Mouse (Mus musculus) bone marrow macrophage, adult 2 months (primary cell): ENCODE measurements around the gene Camsap2. TPM values are rescaled to one million over a fixed set of nuclear protein-coding genes. Genes with fewer than 3 reads are reported as not detected.

Experiments
- H3K27ac ChIP-seq: 2 replicates; pipeline ENCODE4 v1.5.1; 2012; ENCODE audit warnings: low read depth, low read length; ENCODE audit not compliant: insufficient read depth
- H3K4me1 ChIP-seq: 2 replicates; pipeline ENCODE4 v1.6.1; 2012; ENCODE audit warnings: low read length; ENCODE audit not compliant: control insufficient read depth, insufficient read depth
- H3K4me3 ChIP-seq: 2 replicates; pipeline ENCODE4 v1.5.1; 2012; ENCODE audit warnings: mild to moderate bottlenecking, low read length, moderate library complexity; ENCODE audit not compliant: insufficient read depth
- CTCF ChIP-seq: IDR thresholded peaks from 2 replicates; pipeline ENCODE4 v1.5.1; 2012; ENCODE audit warnings: low read depth, mild to moderate bottlenecking, low read length, moderate library complexity
- POLR2A ChIP-seq: IDR thresholded peaks from 2 replicates; pipeline ENCODE4 v1.6.1; 2012; ENCODE audit warnings: mild to moderate bottlenecking, low read depth, low read length, borderline replicate concordance
- polyA plus RNA-seq: library from polyadenylated mRNA; stranded (reverse); fragments of >200 nt; gene quantifications from 2 replicates; pipeline ENCODE4 v1.2.4, GENCODE M21; 2012; ENCODE audit not compliant: missing spikeins, insufficient read depth, insufficient read length

The Camsap2 gene
- polyA plus RNA-seq, 1 experiment = 21.2 TPM

DNA sequence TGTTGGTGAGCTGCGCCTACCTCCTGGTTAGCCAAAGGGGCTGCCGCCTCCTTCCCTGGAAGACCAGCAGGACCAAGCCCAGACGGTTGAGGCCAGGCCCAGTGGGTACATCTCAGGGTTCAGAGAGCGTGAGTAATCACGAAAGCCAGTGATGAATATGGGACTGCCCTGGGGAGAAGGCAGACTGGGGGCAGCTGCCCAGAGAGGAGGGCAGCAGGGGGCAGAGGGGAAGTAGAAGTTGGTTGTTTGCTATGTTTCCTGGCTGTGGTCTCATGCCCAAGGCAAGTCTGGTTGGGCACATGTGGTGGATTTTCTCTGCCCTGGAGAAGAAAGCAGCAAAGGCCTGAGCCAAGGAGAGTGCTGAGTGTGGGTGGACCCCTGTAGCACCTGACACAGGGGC is 82.5 kb downstream of the Camsap2 start:
- TF ChIP-seq POLR2A = no peak
- TF ChIP-seq CTCF = no peak
- Histone ChIP-seq H3K4me1 (no peaks in the 10 kb centered on the region), H3K4me3 (no peak overlapping the region), H3K27ac (no peak overlapping the region)

- peak within 1 kb of the TSS; percentile 48 for H3K4me3 ChIP-seq
- no peak within 1 kb of the TSS for H3K27ac ChIP-seq
- TF ChIP-seq POLR2A (no peak), CTCF (no peak)
- peaks cover 3% of the 10 kb centered on the region; the same call in 1 of the 2 replicates for H3K4me1 ChIP-seq
Observed at GRCm38 (mm10) chr1:136260635-136261238, 85.2 kb downstream of the Camsap2 start, which contains the start of gene Gpr25. Gpr25 (minus strand) TSS chr1:136260873.

GRCm38 (mm10) chr1:136259893-136260634 is 85.8 kb downstream of the Camsap2 start:
- TF ChIP-seq CTCF (no peak), POLR2A (no peak)
- no peak overlapping the region for H3K27ac ChIP-seq
- peaks cover 3% of the 10 kb centered on the region; the same call in 1 of the 2 replicates for H3K4me1 ChIP-seq
- H3K4me3 ChIP-seq = peak overlapping the region; percentile 48

DNA sequence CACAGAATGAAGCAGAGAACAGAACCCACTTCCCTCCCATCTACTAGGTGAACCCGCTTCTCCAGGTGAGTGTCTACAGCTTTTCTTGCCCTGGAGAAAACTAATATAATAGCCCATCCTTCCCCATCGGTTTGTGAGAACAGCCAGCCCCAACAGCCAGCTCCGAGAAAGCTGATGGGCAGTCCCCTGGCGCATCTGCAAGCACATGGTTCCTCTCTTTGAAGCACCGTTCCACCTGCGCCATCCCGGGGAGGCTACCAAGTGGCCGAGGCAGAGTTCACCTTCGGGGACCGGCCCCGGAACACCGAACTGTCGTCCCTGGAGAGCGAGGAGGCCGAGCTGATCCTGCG is 86.4 kb downstream of the Camsap2 start:
- TF ChIP-seq POLR2A (no peak), CTCF (no peak)
- Histone ChIP-seq H3K27ac (no peak overlapping the region), H3K4me1 (peaks cover 3% of the 10 kb centered on the region; the same call in 1 of the 2 replicates), H3K4me3 (peak overlapping the region; percentile 48; the same call in 1 of the 2 replicates)

DNA sequence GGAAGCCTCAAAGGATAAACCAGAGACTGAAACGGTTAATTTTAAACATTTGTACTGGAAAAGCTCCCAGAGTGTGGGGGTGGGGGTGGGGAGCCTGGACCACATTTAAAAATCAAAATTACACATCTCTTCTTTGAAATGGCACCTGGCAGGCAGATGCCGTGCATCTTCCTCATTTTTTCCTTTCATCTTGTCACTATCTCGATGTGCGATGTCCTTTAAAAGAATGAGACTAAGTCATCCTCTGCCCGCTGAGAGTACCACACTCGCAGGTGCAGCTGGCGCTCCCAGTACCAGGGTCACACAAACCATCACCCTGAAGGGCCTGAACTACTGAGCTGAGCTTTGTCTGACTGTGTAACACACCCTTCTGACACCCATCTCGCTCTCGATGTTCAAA is 87.4 kb downstream of the Camsap2 start:
- Histone ChIP-seq H3K27ac (no peak overlapping the region), H3K4me1 (peaks cover 3% of the 10 kb centered on the region; the same call in 1 of the 2 replicates), H3K4me3 (no peak overlapping the region)
- no peak for TF ChIP-seq POLR2A
- TF ChIP-seq CTCF = no peak

DNA sequence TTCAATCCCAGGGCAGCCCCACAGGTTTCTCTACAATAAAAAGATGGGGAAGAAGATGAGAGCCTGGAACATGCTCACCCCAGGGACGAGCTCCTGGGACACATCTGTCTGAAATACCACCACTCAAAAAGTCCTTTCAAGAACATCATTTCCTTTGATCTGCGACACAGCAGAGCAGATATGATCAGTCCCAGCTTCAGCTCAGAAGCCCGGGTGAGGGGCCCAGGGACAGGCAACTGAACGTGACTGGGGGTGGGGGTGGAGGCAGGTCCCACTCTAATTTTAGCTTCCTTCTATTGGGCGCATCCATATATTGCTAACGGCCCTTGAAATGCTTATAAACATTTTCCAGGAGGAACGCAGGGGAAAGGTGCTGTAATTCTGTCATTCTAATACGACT is 90.2 kb downstream of the Camsap2 start:
- no peak overlapping the region for H3K27ac ChIP-seq
- no peak overlapping the region for H3K4me3 ChIP-seq
- TF ChIP-seq CTCF (no peak), POLR2A (no peak)
- peaks cover 3% of the 10 kb centered on the region; the same call in 1 of the 2 replicates for H3K4me1 ChIP-seq

- Histone ChIP-seq H3K4me3 (no peak overlapping the region), H3K27ac (no peak overlapping the region), H3K4me1 (peaks cover 3% of the 10 kb centered on the region; the same call in 1 of the 2 replicates)
- TF ChIP-seq CTCF = no peak
- TF ChIP-seq POLR2A = no peak
Observed at GRCm38 (mm10) chr1:136255174-136255573, 90.7 kb downstream of the Camsap2 start.

- no peak overlapping the region for H3K27ac ChIP-seq
- peaks cover 6% of the 10 kb centered on the region for H3K4me1 ChIP-seq
- TF ChIP-seq CTCF = no peak
- no peak for TF ChIP-seq POLR2A
- no peak overlapping the region for H3K4me3 ChIP-seq
Observed at GRCm38 (mm10) chr1:136254503-136255065, 91.3 kb downstream of the Camsap2 start.

GRCm38 (mm10) chr1:136253472-136253871 is 92.4 kb downstream of the Camsap2 start:
- no peak for TF ChIP-seq CTCF
- TF ChIP-seq POLR2A = no peak
- Histone ChIP-seq H3K4me1 (peaks cover 8% of the 10 kb centered on the region), H3K27ac (no peak overlapping the region), H3K4me3 (no peak overlapping the region)

- no peak overlapping the region for H3K27ac ChIP-seq
- H3K4me1 ChIP-seq = peaks cover 5% of the 10 kb centered on the region; the same call in 1 of the 2 replicates
- TF ChIP-seq CTCF = no peak
- no peak overlapping the region for H3K4me3 ChIP-seq
Observed at GRCm38 (mm10) chr1:136249662-136250061, 96.2 kb downstream of the Camsap2 start.
